Mouse (Mus musculus): Measurements from ENCODE around the gene Paics. TPM values are rescaled to one million over a fixed set of nuclear protein-coding genes. Genes with fewer than 3 reads are reported as not detected.

The Paics gene
- polyA plus RNA-seq, 1 experiment from 2014 or later = 228 TPM

DNA sequence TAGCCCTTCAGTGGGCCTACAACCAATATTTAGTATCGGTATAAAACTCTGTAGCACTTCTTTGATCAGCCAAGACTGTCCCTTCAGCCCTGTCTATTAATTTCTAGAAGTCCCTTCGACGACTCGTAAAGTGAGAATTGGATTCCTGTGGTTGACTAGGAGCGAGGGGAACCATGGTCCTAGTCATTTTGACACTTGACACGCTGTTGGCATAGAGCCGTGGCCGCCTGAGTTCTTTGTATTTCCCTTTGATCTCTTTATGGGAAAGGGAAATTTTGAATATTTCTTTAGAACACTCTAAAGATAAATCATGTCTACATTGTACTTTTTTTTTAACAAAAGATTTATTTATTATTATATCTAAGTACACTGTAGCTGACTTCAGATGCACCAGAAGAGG lies 24.6 kb downstream of the Paics start:
- DNase-seq (ENCODE audit: low spot score) (no peak), ATAC-seq (ENCODE audit: low read depth) (no peak)
- H3K9me3 ChIP-seq (ENCODE audit: control insufficient read depth, low read length) = no peaks in the 10 kb centered on the region
- H3K27ac ChIP-seq (replicated peaks; ENCODE audit: low read depth, low read length) = no peak overlapping the region
- H3K4me2 ChIP-seq (ENCODE audit: low read depth, low read length) = peak overlapping the region; percentile 73
- peak overlapping the region; percentile 89 for H3K4me3 ChIP-seq (ENCODE audit: low read depth, low read length)
- 84% methylated on average over 8 of the region's 8 CpGs for WGBS
- H3K36me3 ChIP-seq (ENCODE audit: control insufficient read depth, insufficient read depth, low read length) = peaks cover 38% of the 10 kb centered on the region
- peak overlapping the region; percentile 91; the same call in 1 of the 2 replicates for H3K9ac ChIP-seq (ENCODE audit: low read depth, low read length)
- peaks cover 5% of the 10 kb centered on the region for H3K4me1 ChIP-seq (ENCODE audit: control insufficient read depth, insufficient read depth, low read length)
- no peaks in the 10 kb centered on the region for H3K27me3 ChIP-seq (replicated peaks; ENCODE audit: control insufficient read depth, insufficient read depth, low read length)

DNA sequence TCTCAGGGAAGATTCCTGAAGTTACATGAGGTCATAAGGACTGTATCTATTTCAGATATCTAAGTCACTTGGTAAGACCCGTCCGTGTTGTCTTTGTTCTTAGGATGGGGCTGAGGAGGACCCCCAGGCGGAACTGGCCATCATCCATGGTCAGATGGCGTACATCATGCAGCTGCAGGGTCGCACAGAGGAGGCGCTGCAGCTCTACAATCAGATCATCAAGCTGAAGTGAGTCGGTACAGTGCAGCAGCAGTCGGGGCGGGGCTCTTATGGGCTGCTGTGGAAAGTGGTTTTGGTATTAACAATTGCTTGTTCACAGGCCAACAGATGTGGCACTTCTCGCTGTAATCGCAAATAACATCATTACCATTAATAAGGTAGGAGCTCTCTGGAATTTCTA lies 32.9 kb downstream of the Paics start:
- DNase-seq (ENCODE audit: low spot score) (no peak), ATAC-seq (ENCODE audit: low read depth) (no peak)
- 95% methylated on average over 11 of the region's 11 CpGs for WGBS
- no peak overlapping the region for H3K4me2 ChIP-seq (ENCODE audit: low read depth, low read length)
- no peak overlapping the region for H3K27ac ChIP-seq (replicated peaks; ENCODE audit: low read depth, low read length)
- H3K9me3 ChIP-seq (ENCODE audit: control insufficient read depth, low read length) = no peaks in the 10 kb centered on the region
- H3K36me3 ChIP-seq (ENCODE audit: control insufficient read depth, insufficient read depth, low read length) = peaks cover 92% of the 10 kb centered on the region
- no peak overlapping the region for H3K9ac ChIP-seq (ENCODE audit: low read depth, low read length)
- H3K4me1 ChIP-seq (ENCODE audit: control insufficient read depth, insufficient read depth, low read length) = no peaks in the 10 kb centered on the region
- H3K4me3 ChIP-seq (ENCODE audit: low read depth, low read length) = no peak overlapping the region
- no peaks in the 10 kb centered on the region for H3K27me3 ChIP-seq (replicated peaks; ENCODE audit: control insufficient read depth, insufficient read depth, low read length)

DNA sequence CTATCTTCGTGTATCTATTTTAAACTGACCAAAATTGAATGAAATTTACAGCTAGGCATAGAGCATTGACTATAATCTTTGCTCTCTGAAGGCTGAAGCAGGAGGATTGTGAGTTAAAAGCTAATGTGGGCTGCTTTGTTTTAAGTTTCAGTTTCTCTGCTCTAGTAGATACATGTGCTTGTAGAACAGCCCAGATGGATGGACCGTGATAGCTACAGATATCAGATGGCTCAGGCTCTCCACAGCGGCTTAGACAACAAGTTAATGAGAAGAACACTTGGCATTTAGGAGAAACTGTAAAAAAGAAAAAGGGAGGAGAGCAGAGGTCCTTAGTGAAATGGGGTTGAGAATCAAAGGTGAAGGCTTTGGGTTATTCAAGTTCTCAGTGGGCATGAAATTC lies 39.7 kb downstream of the Paics start:
- Histone ChIP-seq H3K4me2 (ENCODE audit: low read depth, low read length) (no peak overlapping the region), H3K4me1 (ENCODE audit: control insufficient read depth, insufficient read depth, low read length) (no peaks in the 10 kb centered on the region), H3K27me3 (replicated peaks; ENCODE audit: control insufficient read depth, insufficient read depth, low read length) (no peaks in the 10 kb centered on the region), H3K9me3 (ENCODE audit: control insufficient read depth, low read length) (no peaks in the 10 kb centered on the region), H3K27ac (replicated peaks; ENCODE audit: low read depth, low read length) (no peak overlapping the region), H3K36me3 (ENCODE audit: control insufficient read depth, insufficient read depth, low read length) (peaks cover 94% of the 10 kb centered on the region), H3K9ac (ENCODE audit: low read depth, low read length) (no peak overlapping the region), H3K4me3 (ENCODE audit: low read depth, low read length) (no peak overlapping the region)
- WGBS = 92% methylated on average over 3 of the region's 3 CpGs
- no peak for ATAC-seq (ENCODE audit: low read depth)
- DNase-seq (ENCODE audit: low spot score) = no peak

DNA sequence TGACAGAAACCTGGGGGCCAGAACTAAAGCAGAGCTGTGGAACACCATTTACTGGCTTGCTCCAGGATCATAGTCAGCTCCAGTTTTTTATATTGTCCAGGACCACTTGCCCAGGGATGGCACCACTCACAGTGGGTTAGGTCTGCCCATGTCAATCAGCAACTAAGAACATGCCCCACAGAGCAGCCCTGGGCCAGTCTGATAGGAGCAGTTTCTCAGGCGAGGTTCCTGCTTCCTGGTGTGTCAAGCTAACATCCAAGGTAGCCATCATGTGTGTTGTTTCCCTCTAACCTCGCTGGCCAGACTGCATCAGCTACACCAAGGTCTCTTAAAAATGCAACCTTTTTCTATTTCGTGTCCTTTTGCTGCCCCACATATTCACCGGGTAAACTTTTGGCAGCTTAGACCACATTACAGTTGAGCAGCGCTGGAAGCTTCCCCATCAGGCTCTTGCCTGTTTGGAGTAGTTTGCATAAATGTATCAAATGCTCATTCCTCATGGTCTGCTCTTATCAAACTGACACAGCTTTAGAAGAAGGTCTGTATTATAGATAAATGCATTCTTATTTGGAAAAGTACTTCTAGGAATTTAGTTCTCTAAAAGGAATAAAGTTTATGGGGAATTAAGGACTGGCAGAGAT lies 42.2 kb downstream of the Paics start:
- no peak for ATAC-seq (ENCODE audit: low read depth)

DNA sequence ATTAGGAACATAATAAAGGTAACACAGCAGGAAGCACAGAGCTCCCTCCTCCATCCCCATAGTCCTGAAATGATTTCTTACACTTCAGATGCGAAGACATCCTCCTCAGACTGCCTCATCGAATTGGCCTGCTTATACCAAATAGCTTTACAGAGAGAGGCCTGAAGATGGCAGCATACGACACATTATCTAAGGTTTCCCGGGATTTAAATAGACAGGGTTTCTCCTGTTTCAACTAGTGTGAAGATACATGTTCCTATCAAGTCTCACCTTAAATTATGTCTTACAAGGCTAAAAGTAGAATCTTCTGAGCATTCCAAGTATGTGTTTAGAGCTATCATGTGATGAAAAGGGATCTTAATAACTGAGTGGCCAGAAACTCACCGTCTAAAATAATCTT lies 47.3 kb downstream of the Paics start:
- peak; percentile 75 for DNase-seq (ENCODE audit: low spot score)
- Histone ChIP-seq H3K27ac (replicated peaks; ENCODE audit: low read depth, low read length) (no peak overlapping the region), H3K4me3 (ENCODE audit: low read depth, low read length) (no peak overlapping the region), H3K36me3 (ENCODE audit: control insufficient read depth, insufficient read depth, low read length) (peaks cover 72% of the 10 kb centered on the region), H3K4me1 (ENCODE audit: control insufficient read depth, insufficient read depth, low read length) (no peaks in the 10 kb centered on the region; the same call in 1 of the 2 replicates), H3K4me2 (ENCODE audit: low read depth, low read length) (no peak overlapping the region), H3K9me3 (ENCODE audit: control insufficient read depth, low read length) (no peaks in the 10 kb centered on the region), H3K27me3 (replicated peaks; ENCODE audit: control insufficient read depth, insufficient read depth, low read length) (no peaks in the 10 kb centered on the region), H3K9ac (ENCODE audit: low read depth, low read length) (no peak overlapping the region)
- no peak for ATAC-seq (ENCODE audit: low read depth)
- 50% methylated on average over 5 of the region's 5 CpGs for WGBS

More for the DNA sequence above, 42.2 kb downstream of the Paics start:
- H3K27me3 ChIP-seq (replicated peaks; ENCODE audit: control insufficient read depth, insufficient read depth, low read length) = no peaks in the 10 kb centered on the region
- H3K4me2 ChIP-seq (ENCODE audit: low read depth, low read length) = no peak overlapping the region
- no peak overlapping the region for H3K9ac ChIP-seq (ENCODE audit: low read depth, low read length)
- H3K27ac ChIP-seq (replicated peaks; ENCODE audit: low read depth, low read length) = no peak overlapping the region
- H3K4me3 ChIP-seq (ENCODE audit: low read depth, low read length) = no peak overlapping the region
- peaks cover 93% of the 10 kb centered on the region for H3K36me3 ChIP-seq (ENCODE audit: control insufficient read depth, insufficient read depth, low read length)
- no peak for DNase-seq (ENCODE audit: low spot score)
- no peaks in the 10 kb centered on the region for H3K9me3 ChIP-seq (ENCODE audit: control insufficient read depth, low read length)
- no peaks in the 10 kb centered on the region for H3K4me1 ChIP-seq (ENCODE audit: control insufficient read depth, insufficient read depth, low read length)
- WGBS = 94% methylated on average over 5 of the region's 5 CpGs

DNA sequence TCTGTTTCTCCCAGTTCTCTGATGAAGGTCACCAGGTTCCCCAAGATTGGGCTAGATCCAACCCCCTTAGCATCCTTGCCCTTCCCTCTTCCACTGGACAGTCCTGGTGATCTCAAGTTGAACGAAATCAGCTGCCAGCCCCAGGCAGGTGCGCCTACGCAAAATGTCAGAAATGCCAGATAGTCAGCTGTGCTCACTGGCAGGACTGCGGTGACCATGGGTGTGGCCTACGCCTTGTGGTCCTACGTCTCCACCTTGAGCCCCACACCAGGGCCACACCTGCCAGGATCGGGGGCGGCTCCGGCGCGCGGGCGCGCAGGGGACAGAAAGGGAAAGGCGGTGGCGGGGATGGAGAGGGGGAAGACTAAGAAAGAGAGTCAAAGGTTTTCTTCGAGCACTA lies 50.1 kb downstream of the Paics start:
- no peak for ATAC-seq (ENCODE audit: low read depth)
- Histone ChIP-seq H3K4me3 (ENCODE audit: low read depth, low read length) (no peak overlapping the region), H3K4me1 (ENCODE audit: control insufficient read depth, insufficient read depth, low read length) (no peaks in the 10 kb centered on the region; the same call in 1 of the 2 replicates), H3K9me3 (ENCODE audit: control insufficient read depth, low read length) (no peaks in the 10 kb centered on the region), H3K9ac (ENCODE audit: low read depth, low read length) (no peak overlapping the region), H3K36me3 (ENCODE audit: control insufficient read depth, insufficient read depth, low read length) (peaks cover 45% of the 10 kb centered on the region), H3K4me2 (ENCODE audit: low read depth, low read length) (no peak overlapping the region), H3K27ac (replicated peaks; ENCODE audit: low read depth, low read length) (no peak overlapping the region), H3K27me3 (replicated peaks; ENCODE audit: control insufficient read depth, insufficient read depth, low read length) (no peaks in the 10 kb centered on the region)
- WGBS = 94% methylated on average over 17 of the region's 17 CpGs
- no peak for DNase-seq (ENCODE audit: low spot score)

DNA sequence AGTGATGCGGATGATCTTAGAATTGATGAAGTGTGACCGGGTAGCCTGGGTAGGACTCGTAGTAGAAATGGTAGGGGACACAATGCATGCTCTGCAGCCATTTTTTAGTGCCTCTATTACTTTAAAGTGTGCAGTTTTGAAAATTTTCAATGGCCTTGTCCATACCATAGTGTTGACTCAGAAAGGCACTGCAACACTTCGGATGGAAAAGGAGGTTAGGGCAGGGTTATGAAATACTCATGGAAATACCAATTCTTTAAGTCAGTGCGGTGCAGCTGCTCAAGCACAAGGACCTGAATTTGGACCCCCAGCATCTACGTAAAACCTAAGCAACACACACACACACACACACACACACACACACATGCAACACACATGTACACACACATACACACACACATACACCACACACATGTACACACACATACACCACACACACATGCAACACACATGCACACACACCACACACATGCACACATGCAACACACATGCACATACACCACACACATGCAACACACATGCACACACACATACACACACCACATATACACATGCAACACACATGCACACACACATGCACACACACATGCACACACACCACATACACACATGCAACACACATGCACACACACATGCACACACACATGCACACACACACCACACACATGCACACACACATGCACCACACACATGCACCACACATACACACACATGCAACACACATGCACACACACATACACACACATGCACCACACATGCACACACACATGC lies 53.1 kb downstream of the Paics start, which contains the start of gene Arl9:
Gene Arl9, plus strand, starts transcription at position 5 of the 771 bp plus-strand sequence.
- 93% methylated on average over 6 of the region's 6 CpGs for WGBS
- Histone ChIP-seq H3K4me2 (ENCODE audit: low read depth, low read length) (no peak within 1 kb of the TSS), H3K9ac (ENCODE audit: low read depth, low read length) (no peak within 1 kb of the TSS), H3K4me1 (ENCODE audit: control insufficient read depth, insufficient read depth, low read length) (no peaks in the 10 kb centered on the region; the same call in 1 of the 2 replicates), H3K4me3 (ENCODE audit: low read depth, low read length) (no peak within 1 kb of the TSS), H3K27ac (replicated peaks; ENCODE audit: low read depth, low read length) (no peak within 1 kb of the TSS), H3K36me3 (ENCODE audit: control insufficient read depth, insufficient read depth, low read length) (peaks cover 17% of the 10 kb centered on the region), H3K27me3 (replicated peaks; ENCODE audit: control insufficient read depth, insufficient read depth, low read length) (no peaks in the 10 kb centered on the region), H3K9me3 (ENCODE audit: control insufficient read depth, low read length) (no peaks in the 10 kb centered on the region)
- ATAC-seq (ENCODE audit: low read depth) (no peak), DNase-seq (ENCODE audit: low spot score) (no peak)

DNA sequence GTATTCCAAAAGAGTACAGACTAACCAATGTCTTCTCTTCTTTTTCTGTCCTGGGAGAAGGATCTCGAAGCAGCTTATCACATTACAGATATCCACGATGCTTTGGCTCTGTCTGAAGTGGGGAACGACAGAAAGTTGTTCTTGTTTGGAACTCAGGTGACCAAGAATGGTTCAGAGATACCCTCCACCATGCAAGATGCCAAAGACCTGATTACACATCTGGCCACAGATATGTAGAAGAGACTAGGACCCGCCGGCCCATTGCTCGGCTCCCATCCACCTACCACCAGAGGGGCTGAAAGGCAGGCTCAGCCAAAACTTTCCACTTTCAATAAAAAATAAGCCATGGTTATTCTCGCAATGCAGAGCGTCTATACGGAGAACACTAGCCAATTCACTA lies 59.2 kb downstream of the Paics start:
- Histone ChIP-seq H3K4me1 (ENCODE audit: control insufficient read depth, insufficient read depth, low read length) (no peaks in the 10 kb centered on the region), H3K9me3 (ENCODE audit: control insufficient read depth, low read length) (no peaks in the 10 kb centered on the region), H3K4me3 (ENCODE audit: low read depth, low read length) (no peak overlapping the region), H3K27ac (replicated peaks; ENCODE audit: low read depth, low read length) (no peak overlapping the region), H3K36me3 (ENCODE audit: control insufficient read depth, insufficient read depth, low read length) (no peaks in the 10 kb centered on the region), H3K9ac (ENCODE audit: low read depth, low read length) (no peak overlapping the region), H3K4me2 (ENCODE audit: low read depth, low read length) (no peak overlapping the region), H3K27me3 (replicated peaks; ENCODE audit: control insufficient read depth, insufficient read depth, low read length) (no peaks in the 10 kb centered on the region)
- no peak for ATAC-seq (ENCODE audit: low read depth)
- no peak for DNase-seq (ENCODE audit: low spot score)
- 88% methylated on average over 9 of the region's 9 CpGs for WGBS
